Mouse (Mus musculus) lung, embryonic 14.5 days (tissue): ENCODE measurements at regions not wholly inside any gene's neighbourhood (a gene's known extent, or its start where the extent isn't known, plus 50 kb on each side); places are given as distances from the start of the nearest gene placed in this dataset.

Experiments used
- ATAC-seq: fragments of 200-750 bp; cut with Nextera tagmentation; 2 replicates; pipeline ENCODE4 v1.8.0; 2017; ENCODE audit warnings: mild to moderate bottlenecking, moderate TSS enrichment, moderate library complexity; ENCODE audit not compliant: insufficient read depth
- DNase-seq: peaks from one replicate; pipeline ENCODE4 v3.0.0-alpha.2; 2015
- H3K27ac ChIP-seq: fragments of 300-500 bp; sonication (generic); 2 replicates; pipeline ENCODE4 v1.5.1; 2014; ENCODE audit warnings: low read depth, mild to moderate bottlenecking, moderate library complexity
- H3K27me3 ChIP-seq: fragments of 300-500 bp; sonication (generic); 2 replicates; pipeline ENCODE4 v1.6.1; 2014; ENCODE audit warnings: low read length, control low read depth; ENCODE audit not compliant: insufficient read depth
- H3K36me3 ChIP-seq: fragments of 300-500 bp; sonication (generic); 2 replicates; pipeline ENCODE4 v1.6.1; 2014; ENCODE audit warnings: control low read depth; ENCODE audit not compliant: insufficient read depth
- H3K4me1 ChIP-seq: fragments of 300-500 bp; sonication (generic); 2 replicates; pipeline ENCODE4 v1.6.1; 2014; ENCODE audit warnings: antibody characterized with exemption, control low read depth; ENCODE audit not compliant: insufficient read depth
- H3K4me2 ChIP-seq: fragments of 300-500 bp; sonication (generic); 2 replicates; pipeline ENCODE4 v1.6.1; 2014; ENCODE audit warnings: mild to moderate bottlenecking
- H3K4me3 ChIP-seq: fragments of 300-500 bp; sonication (generic); 2 replicates; pipeline ENCODE4 v1.5.1; 2014; ENCODE audit warnings: low read depth, low read length
- H3K9ac ChIP-seq: fragments of 300-500 bp; sonication (generic); 2 replicates; pipeline ENCODE4 v1.6.1; 2014
- H3K9me3 ChIP-seq: fragments of 300-500 bp; sonication (generic); 2 replicates; pipeline ENCODE4 v1.6.1; 2016; ENCODE audit warnings: low read depth, low read length, control low read depth
- CTCF ChIP-seq: IDR thresholded peaks from 2 replicates; pipeline ENCODE4 v1.5.1; 2016; ENCODE audit warnings: antibody characterized with exemption, low read depth
- WGBS: fragments of 180-500 bp; shearing (Covaris S2); extraction: QIAGEN DNeasy Blood & Tissue Kit; methylation state at CpG from one replicate; pipeline ENCODE4 v1.1.7; 2014; 5-methylcytosine and 5-hydroxymethylcytosine counted together

- H3K4me1 ChIP-seq, result no peaks in the 10 kb centered on the region
- H3K27ac ChIP-seq, result no peak overlapping the region
- H3K9ac ChIP-seq, result no peak overlapping the region
- 90% methylated on average over 1 of the region's 1 CpGs for WGBS
- H3K4me3 ChIP-seq, result no peak overlapping the region
- no peak for TF ChIP-seq CTCF
- no peak for ATAC-seq
- no peaks in the 10 kb centered on the region for H3K9me3 ChIP-seq
- no peaks in the 10 kb centered on the region for H3K27me3 ChIP-seq
- DNase-seq, result no peak
- no peak overlapping the region for H3K4me2 ChIP-seq
- H3K36me3 ChIP-seq, result no peaks in the 10 kb centered on the region
Observed at GRCm38 (mm10) chr10:110859307-110859706, 60.3 kb upstream of the Csrp2 start.
